Mouse (Mus musculus) olfactory bulb, adult 2 months (tissue): Measurements from ENCODE around the gene Prom2.

Experiments
- CTCF ChIP-seq: fragments of 200-500 bp; IDR thresholded peaks from 2 replicates; pipeline ENCODE4 v1.5.1; 2012; ENCODE audit warnings: low read depth, mild to moderate bottlenecking, low read length, moderate library complexity; ENCODE audit not compliant: insufficient read depth
- POLR2A ChIP-seq: fragments of 200-500 bp; IDR thresholded peaks from 2 replicates; pipeline ENCODE4 v1.6.1; 2012; ENCODE audit warnings: mild to moderate bottlenecking, low read depth, low read length, moderate library complexity; ENCODE audit not compliant: insufficient read depth

- no peak for TF ChIP-seq CTCF
- no peak for TF ChIP-seq POLR2A
Measured at GRCm38 (mm10) chr2:127522006-127522441, 19.2 kb downstream of the Prom2 start, which contains the start of gene Kcnip3.
